Mouse (Mus musculus): ENCODE results near the gene Irx6. TPM values are rescaled to one million over a fixed set of nuclear protein-coding genes. Genes with fewer than 3 reads are reported as not detected.

The Irx6 gene
- total RNA-seq (2021), result not detected
- long read RNA-seq, experiment 1, result 0 reads
- long read RNA-seq, experiment 2, result 0 reads

DNA sequence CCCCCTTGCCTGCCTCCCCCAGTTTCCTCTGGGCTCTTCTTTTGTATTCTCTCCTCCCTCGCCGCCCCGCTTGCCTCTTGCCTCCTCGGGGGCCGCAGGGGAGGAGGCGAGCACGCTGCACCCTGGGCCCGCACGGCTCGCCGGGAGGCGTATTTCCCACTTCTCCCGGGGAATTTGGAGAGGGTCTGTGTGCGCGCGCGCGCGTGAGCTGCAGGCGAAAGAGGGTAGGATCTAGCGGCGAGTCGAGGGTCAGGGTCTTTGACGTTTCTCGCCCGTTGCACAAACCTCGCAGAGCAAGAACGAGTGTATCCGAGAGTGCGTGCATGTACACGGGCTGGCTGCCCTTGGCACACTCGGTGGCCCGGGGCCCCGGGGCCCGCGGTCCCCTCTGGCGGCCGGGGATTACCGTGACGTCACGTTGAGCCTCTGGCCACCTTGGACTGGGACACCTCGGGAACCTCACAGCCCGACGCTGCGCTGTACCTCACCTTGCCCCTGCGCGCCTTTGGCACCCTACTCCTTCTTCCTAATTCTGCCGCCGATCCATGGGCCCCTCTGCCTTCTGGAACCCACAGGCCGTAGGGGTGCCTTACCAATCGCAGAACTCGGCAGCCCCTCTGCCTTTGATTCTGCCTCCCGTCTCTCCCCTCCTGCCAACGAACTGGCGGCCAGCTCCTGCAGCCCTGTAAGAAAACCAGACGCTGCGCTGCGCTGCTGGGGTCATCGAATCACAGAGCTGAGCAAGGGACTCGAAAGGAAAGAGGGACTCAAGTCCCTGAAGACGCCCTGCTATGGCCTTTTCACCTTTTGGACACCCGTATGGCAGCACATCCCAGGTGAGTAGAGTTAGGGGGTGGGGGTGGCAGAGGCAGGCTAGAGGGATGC, at the start of gene Irx6:
TSS of gene Irx6 (plus strand) at position 45 of the 885 bp plus-strand sequence.
- DNase-seq (ENCODE audit: low spot score), result no peak

DNA sequence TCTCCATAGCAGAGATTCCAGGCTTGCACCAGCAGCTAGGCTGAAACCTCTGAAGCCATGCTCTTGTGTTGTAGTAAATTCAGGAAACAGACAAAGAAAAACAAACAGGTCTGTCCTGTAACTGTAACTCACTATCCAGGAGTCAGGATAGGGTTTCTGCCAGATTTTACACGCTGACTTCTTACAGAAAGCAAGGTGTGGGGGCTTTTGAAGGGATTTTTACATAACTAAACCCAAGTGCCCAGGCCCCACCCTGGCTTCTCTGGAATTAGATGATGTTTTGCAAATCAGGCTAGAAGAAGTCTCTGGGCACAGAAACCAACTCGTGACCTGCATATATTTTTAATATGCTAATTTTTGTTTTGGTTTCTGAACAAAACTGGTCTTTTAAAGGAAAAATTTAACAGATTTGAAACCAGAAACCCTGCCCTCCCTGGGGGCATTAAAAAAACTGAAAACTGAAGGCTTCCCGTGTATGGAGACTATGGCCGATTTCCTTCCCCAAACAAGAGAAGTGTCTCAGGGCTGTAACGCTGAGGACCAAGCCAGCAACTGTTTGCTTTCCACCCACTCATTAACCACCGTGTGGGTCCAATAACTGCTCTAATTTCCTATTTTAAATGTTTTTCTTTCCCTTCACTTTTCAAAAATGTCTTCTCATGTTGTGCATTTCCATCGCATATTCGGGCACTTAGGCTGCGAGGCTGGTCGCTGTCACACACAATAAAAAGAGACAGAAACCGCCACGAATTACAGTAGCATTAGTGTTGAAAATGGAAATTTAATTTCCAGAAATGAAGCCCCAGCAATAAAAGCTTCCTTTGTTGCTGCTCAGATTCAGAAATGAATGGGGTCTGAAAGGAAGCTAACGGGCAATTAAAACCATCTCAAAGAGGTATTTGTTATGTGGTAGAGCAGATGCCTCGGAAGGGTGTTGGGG, 45.1 kb upstream of the Irx6 start:
- no peak for DNase-seq (ENCODE audit: low spot score)

DNA sequence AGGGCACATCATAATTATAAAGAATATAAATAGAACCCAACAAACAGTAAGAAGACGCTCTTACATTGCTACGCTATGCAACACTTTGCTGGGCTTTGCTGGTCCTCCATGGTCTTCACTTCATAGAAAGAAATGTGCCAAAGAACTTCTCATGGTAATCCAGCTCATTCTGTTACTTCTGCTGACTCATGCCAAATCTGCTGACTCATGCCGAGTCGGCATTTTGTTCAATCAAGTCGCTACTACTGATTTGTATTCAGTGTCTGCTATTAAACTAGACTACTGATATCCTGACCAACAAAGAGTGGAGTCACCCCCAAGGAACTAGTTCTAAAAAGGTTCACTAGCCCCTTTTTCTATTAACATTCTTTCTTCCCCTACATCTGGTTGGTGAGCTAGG, 40.9 kb upstream of the Irx6 start:
- no peak for DNase-seq (ENCODE audit: low spot score)

DNA sequence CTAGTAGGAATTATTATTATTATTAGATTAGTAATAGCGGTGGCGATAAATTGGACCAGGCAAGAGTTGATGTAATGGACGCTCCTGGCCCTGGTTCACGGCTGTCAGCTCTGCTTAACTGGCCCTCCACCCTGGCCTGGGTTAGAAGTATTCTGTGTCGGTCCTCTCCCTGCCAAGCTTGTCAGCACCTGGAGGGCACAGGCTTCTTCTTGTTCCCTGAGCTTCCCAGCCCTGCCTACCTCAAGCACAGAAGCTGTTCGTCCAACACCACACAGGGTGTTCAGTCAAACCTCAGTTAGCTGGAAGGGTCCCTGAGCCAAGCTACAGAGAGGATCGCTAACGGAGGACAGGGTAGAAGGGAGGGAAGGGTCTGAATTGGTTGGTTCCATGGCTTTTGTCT, 33.3 kb upstream of the Irx6 start:
- DNase-seq (ENCODE audit: low spot score), result no peak

DNA sequence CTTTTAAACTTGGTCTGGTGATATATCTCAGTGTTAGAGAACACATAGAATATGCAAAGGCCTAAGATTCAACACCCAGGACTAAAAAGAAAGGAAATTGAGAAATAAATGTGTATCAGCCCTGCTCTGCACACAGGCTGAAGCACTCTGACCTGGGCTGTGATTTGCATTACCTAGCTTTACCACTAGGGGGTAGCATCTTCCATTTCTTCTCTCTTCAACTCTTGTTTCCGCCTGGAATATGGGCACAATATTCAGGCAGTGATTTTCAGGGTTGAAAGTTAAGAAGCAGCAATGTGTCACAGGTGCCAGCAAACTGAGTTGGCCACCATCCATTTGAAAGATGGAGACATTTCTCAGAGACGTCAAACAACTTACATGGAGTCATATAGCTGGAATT, 27.5 kb upstream of the Irx6 start:
- peak; percentile 15 for DNase-seq (ENCODE audit: low spot score)

DNA sequence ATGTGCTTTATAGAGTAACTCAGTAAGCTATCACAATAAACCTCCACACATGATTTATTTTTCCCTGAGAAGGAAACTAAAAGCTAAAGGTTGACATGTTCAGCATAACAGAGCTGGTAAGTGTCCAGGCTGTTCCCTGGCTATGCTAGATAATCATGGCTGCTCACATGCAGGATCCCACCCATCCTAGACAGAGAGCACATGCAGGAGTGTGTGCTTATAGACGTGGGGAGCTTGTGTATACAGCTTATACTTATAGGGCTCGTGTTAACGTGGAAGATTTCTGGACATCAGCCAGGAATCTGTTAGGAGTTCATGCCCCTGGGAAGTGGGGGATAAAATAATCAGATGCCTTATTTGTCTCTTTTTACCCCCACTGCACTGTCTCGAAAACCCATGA, 9.9 kb upstream of the Irx6 start:
- DNase-seq (ENCODE audit: low spot score), result no peak

DNA sequence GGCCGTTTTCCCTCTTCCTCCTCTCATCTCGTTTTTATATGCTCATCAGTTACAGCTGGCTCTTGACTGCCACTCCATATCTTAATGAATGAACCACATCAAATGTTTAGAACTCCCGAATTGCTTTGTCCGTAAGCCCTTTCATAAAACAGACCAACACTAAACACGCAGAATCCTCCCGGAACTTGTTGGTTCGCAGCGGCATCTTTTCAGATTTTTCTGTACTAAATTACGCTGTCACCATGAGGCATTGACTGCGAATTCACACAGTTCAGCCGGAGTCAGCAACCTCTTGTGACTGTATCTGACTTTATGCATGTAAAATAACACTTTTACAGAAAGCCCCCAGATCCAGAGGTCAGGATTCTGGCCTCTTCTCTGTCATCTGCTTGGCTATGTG, 3.9 kb upstream of the Irx6 start:
- no peak for DNase-seq (ENCODE audit: low spot score)

DNA sequence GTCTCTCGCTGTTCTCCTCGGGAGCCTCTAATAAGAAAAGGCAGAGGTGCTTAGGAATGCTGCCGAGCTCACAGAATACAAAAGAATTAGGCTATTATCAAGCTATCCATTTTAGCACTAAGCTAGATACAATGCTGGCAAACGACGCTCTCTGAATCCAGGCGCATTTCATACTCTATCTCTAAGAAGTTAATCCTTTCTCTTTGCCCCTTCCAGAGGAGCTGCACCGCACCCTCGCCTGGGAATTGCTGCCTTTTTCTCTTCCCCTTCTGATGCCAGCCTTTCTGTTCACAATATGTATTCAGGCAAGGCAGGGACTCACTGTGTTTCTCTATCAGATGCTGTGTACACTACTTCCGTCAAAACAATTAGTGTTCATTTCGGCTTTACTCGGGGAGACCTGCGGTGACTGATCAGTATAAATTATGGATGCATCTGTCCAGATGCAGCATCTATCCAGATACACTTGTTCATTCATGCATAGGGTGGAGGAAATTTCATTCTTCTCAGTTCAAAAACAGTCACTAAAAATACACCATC, 3.4 kb upstream of the Irx6 start:
- no peak for DNase-seq (ENCODE audit: low spot score)

DNA sequence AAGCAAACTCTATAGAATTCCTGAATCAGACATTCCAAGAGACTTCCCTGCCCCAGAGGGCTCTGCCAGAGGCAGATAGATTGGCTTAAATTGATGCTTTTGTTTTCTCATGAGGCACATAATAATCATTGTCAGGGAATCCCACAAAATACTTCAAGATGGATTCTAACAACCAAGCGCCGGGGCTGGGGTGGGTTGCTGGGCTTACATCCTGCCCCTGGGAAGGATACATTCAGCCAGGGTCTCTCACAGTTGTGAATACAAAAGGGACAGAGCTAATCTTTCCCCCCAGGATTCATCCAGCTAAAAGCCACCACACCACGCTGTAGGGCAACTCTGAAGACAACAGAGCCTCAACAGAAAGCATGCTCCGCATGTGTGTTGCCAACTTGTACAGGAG, 2.2 kb upstream of the Irx6 start:
- DNase-seq (ENCODE audit: low spot score), result no peak

DNA sequence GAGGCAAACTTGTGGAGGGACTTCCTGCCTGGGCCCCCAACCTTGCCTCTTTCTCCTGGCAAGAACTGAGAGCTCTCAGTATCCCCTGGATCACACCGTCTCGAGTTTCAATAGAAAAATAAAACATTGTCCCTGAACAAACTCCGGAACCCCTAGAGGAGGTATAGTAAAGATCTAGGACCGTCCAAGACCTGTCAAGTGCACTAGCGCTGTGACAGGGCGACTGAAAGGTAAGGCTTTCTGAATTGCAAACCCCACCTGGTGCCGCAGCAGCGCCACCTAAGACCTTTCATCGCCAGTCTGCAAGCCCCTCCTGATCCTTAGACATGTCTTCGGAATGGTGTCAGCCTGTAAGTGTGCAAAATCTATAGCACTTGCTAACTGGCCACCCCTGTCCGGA, 987 bp upstream of the Irx6 start:
- no peak for DNase-seq (ENCODE audit: low spot score)

DNA sequence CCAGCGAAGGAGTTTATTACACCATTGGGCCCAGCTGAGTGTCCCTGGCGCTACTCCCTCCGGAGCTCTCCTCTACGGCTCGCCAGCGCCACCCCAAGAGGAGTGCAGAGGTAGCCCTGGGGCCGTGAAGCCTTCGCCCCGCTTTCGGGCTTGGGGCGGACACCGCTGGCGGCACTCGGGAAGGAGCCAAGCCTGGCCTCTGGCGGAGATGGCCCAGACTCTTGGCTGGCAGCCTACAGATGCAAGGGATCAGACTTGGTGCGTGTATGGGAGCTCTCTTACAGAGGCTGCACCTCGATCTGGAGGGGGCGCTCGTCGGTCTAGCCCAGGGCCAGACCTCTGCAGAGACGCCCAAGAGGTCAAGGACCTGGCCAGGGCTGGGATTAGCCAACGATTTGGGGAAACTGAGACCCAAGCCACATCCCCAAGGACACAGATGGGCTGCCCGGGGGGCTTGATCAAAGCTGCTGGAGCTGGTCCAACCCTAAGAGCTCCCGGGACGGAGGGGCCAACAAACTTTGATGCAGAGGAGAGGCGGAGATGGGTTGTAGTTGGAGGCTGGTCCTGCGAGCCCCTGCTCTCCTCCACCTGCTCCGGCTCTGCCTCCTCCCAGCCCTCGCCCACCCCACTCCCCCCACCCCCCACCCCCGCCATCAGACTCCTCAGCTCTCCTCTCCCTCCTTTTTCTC, 389 bp upstream of the Irx6 start:
- DNase-seq (ENCODE audit: low spot score), result peak; percentile 24

DNA sequence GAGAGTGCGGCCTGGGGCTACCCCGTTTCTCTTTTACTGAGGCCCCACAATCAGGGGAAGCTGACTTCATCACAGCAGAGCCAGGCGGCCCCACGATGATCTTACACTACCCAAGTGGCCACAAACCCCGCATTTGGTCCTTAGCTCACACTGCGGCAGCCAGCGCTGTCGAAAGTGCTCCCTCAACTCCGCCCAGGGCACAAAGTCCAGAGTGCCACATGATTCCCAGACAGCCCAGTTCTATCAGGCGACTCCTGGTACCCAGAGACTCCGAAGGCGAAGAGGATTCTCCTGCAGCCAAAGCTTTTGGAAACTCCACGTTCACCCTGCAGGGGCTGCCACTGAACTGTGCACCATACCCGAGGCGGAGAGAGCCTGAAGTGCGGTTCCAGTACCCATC, 4.3 kb downstream of the Irx6 start:
- DNase-seq (ENCODE audit: low spot score), result no peak

DNA sequence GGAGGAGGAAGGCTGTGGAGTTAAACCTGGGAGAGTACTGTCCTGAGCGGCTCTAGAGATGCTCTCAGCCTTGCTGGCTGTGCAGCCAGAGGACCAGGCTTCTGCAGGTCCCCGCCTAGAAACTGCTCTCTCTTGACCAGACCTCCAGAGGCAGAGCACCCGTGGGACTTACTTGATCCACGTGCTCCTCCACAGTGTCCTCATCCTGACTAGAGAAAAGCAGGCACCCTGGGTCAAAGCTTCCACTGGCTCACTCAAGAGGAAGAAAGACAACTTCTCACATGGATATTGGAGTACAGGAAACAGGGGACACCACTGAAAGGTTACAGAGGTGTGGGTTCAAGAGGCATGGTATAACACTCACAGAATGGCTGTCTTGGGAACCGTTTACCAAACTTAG, 23.3 kb downstream of the Irx6 start:
- DNase-seq (ENCODE audit: low spot score), result no peak

DNA sequence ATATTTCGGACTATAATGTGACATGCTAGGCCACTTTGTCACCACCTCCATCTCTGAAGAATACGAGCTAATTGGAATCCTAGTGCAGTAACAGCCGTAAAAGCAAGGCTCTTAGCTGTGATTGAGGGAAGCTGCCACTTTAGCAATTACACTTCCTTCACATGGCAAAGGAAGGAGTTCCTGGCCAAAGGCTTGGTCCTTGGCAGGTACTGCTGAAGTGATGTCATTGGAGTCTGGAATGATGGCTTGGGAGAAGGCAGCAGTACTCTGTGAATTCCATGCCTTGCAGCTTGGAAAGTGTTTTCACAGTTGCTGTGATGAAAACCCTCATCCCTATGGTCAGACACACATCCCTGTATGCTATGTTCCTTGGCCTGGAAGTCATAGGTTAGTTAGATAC, 24.3 kb downstream of the Irx6 start:
- DNase-seq (ENCODE audit: low spot score), result no peak

DNA sequence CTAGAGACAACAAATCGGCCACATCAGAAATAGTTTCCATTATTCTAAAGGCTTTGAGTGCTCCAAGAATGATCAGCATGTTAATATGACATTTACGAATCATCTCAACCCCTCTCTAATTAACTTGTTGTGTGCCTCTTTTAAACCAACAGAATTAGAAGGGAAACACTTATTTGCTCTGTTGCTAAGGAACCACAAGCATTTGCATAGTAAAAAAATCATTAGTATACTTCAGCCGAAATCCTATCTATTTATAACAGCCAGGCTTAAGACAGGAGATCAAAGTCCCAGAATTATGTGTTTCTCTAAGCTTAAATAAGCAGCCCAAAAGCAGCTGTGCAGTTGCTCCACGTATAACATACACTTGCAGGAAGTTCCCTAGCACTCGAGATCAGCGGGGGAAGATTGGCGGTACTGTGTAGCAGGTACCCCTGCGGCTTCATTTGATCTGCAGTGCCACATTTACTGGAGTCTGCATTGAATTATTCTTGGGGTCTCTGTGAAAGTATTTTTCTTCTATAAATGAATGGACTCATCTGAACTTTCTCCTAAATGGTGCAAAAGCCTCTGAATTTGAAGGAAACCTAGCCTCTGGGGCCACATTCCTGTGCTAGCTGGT, 25.9 kb downstream of the Irx6 start:
- DNase-seq (ENCODE audit: low spot score), result no peak

DNA sequence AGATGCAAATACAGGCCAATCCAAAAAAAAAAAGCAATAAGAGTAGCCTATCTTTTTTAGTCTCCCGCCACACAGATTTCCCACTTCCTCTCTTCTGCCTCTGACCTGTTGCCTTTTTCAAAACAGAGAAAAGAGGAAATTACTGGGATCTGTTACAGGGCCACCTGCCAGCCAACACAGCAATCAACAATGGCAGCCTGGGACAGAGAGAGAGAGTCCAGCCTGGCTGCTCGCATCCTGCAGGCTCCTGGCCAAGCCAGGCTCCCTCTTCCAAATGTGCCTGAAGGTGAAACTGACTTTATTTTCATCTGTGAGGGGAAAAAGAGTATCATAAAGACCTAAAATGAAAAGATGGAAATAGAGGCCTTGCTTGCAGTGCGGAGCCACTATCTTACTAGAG, 29.3 kb downstream of the Irx6 start:
- no peak for DNase-seq (ENCODE audit: low spot score)

DNA sequence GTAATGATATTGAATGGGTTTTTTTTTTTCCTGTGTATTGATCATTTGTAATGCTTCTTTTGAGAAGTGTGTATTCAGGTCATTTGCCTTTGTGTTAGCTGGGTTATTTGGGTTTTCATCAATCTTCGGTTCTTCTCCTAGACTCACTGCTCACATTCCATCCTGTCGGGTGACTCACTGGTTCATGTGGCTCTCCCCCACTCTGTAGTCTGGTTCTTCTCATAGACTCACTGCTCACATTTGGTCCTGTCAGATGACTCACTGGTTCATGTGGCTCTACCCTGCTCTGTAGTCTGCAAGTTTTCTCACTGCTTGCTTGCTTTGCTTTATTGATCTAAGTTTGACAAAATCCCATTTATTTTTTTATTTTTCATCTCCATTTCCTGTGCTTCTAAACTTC, 32.2 kb downstream of the Irx6 start:
- DNase-seq (ENCODE audit: low spot score), result no peak

DNA sequence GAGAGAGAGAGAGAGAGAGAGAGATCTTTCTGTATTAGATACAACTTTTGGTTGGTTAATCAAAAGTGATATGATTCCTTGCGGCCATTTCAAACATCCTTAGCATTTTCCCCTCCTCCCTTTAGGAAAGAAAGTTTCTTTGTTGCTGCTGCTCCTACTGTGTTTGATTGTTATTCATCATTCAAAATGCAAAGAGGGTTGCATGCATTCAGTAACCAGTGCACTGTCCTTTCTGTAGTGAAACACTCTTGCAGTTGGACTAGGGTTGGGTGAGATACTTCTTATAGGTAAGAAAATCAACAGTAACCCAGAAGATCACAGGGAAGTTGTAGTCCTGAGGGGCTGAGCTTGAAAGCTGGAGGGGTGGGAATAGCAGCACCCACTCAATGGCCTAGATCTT, 39.2 kb downstream of the Irx6 start:
- DNase-seq (ENCODE audit: low spot score), result no peak

DNA sequence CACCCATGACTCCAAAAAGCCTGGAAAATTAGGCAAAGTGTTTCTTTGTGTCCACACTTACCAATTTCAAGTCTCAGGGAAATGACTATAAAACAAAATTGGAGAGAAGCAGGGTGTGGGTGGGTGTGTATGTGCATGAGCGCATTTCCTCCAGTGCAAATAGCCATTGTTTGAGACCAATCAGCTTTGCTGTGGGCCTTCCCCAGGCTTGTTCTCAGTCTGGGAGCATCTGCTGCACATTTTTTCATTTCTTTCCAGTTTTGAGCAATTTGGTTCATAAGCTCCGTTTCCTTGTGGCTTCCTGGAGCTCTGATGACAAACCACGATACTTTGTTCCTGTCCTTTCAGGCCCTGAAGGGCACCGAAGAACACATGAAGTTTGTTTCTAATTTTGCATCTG, 43.3 kb downstream of the Irx6 start:
- no peak for DNase-seq (ENCODE audit: low spot score)

DNA sequence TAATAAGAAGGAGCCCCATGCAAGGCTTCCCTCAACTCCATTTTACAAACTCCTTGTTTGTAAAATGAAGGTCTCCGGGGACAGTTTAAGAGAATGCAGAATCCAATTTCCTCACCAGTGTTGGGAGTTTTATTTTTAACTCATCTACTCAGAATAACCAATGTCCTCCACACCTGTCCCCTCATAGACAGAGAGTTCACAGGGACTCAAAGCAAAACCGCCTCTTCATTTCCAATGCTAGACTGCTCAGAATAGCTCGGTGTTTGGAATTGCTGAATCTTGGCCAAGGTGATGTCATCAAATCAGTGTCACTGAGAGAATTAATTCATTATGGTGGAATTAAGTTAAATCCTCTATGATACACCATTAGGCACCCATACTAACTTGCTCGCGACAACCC, 44.0 kb downstream of the Irx6 start:
- DNase-seq (ENCODE audit: low spot score), result no peak

DNA sequence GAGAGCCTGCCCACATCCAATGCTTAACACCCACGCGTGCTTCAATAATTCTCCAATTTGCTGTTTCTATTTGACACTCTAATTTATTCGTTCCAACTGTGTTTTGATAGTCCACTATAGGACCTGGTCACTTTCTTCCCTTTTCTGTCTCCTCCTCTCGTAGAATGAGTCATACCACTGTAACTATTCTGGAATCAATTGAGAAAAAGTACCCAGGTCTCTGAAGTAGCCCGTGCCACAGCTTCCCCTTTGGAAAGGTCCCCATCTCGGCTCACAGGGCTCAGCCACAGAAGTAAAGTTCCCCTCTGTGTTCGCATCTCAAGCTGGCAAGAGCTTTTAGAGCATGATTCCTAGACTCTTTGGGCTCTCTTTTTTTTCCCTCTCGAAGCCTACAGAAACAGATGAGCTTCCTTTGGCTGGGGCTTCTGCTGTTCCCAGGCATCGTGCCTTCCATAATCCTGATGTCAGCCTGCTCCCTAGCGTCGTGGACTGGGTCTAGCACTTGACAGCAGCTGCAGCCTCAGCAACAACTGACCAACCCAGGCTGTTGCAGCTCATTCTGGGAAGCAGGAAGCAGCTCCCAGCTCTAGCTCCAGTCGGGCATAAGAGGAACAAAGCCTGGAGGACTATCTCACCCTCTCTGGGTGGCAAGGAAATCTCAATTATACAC, 47.3 kb downstream of the Irx6 start:
- DNase-seq (ENCODE audit: low spot score), result peak; percentile 48

Measured in gastrocnemius, adult 18-20 months (tissue).